23 mouse cellular contexts compared by ENCODE assay signal in genomic region chr1:116243856-116244255, GRCm38 (mm10).
DNase-seq lines count a peak whose midpoint lies in the region; ATAC-seq and TF ChIP-seq lines count a peak whose summit lies in the region.
"Had no signal": no experiment of that assay in that cellular context is flagged by ENCODE, and none has a peak within 500 bp of the region (broad histone marks: within the 10 kb centered on the region; RNA-seq: fewer than 3 reads in every experiment).

No protein-coding gene starts in this region.

- H3K9me3 ChIP-seq in embryonic facial prominence, embryonic 14.5 days (ENCODE audit: control insufficient read depth, low read length): no peaks in the 10 kb centered on the region
- no peaks in the 10 kb centered on the region for H3K9me3 ChIP-seq in embryonic facial prominence, embryonic 10.5 days
- H3K9me3 ChIP-seq in kidney, postnatal 0 days (replicated peaks; ENCODE audit: low read length): no peaks in the 10 kb centered on the region
- H3K9me3 ChIP-seq: forebrain, embryonic 15.5 days; heart, embryonic 12.5 days; midbrain, embryonic 15.5 days; neural tube, embryonic 13.5 days had no signal

- no peak overlapping the region for H3K4me3 ChIP-seq in embryonic facial prominence, embryonic 14.5 days (ENCODE audit: low read depth, low read length)
- no peak overlapping the region for H3K4me3 ChIP-seq in embryonic facial prominence, embryonic 10.5 days
- H3K4me3 ChIP-seq in kidney, postnatal 0 days (replicated peaks; ENCODE audit: low read depth, low read length): no peak overlapping the region
- H3K4me3 ChIP-seq in thymus, adult 2 months (ENCODE audit: control insufficient read depth, insufficient read depth, low read length): no peak overlapping the region
- H3K4me3 ChIP-seq: forebrain, embryonic 15.5 days; heart, embryonic 12.5 days; midbrain, embryonic 15.5 days; neural tube, embryonic 13.5 days had no signal

- H3K36me3 ChIP-seq in embryonic facial prominence, embryonic 14.5 days (ENCODE audit: control insufficient read depth, insufficient read depth, low read length): no peaks in the 10 kb centered on the region
- H3K36me3 ChIP-seq in embryonic facial prominence, embryonic 10.5 days (replicated peaks): no peaks in the 10 kb centered on the region
- H3K36me3 ChIP-seq in kidney, postnatal 0 days (ENCODE audit: insufficient read depth, low read length): no peaks in the 10 kb centered on the region
- H3K36me3 ChIP-seq in thymus, adult 2 months (ENCODE audit: control insufficient read depth, insufficient read depth, low read length): no peaks in the 10 kb centered on the region
- H3K36me3 ChIP-seq: forebrain, embryonic 15.5 days; heart, embryonic 12.5 days; midbrain, embryonic 15.5 days; neural tube, embryonic 13.5 days had no signal

- 0 out of 2 replicates have a peak, but pooled peaks have one; percentile 41 for ATAC-seq in embryonic facial prominence, embryonic 14.5 days (ENCODE audit: low read depth)
- no peak for ATAC-seq in kidney, postnatal 0 days (replicated peaks; ENCODE audit: low FRiP score, low read depth)
- ATAC-seq: forebrain, embryonic 15.5 days; intestine, postnatal 0 days; lung, postnatal 0 days; midbrain, embryonic 15.5 days had no signal

- no peak overlapping the region for H3K9ac ChIP-seq in embryonic facial prominence, embryonic 14.5 days (ENCODE audit: low read depth, low read length)
- no peak overlapping the region for H3K9ac ChIP-seq in kidney, postnatal 0 days (ENCODE audit: low read depth, low read length)
- H3K9ac ChIP-seq: forebrain, embryonic 15.5 days; heart, embryonic 12.5 days; midbrain, embryonic 15.5 days; neural tube, embryonic 13.5 days had no signal

- peak; percentile 36 for DNase-seq in embryonic facial prominence, embryonic 14.5 days (ENCODE audit: low spot score)
- no peak for DNase-seq in embryonic facial prominence, embryonic 10.5 days (ENCODE audit: low spot score)
- DNase-seq in kidney, postnatal 0 days (ENCODE audit: low spot score): peak; percentile 4
- DNase-seq in kidney, postnatal 4 days: no peak
- peak; percentile 10 to 20 for DNase-seq in right cerebral cortex, adult 2 months (ENCODE audit: low spot score in 2 of 2)
- no peak for DNase-seq in right cerebral cortex, postnatal 25 days
- no peak for DNase-seq in thymus, adult 2 months
- DNase-seq: adrenal gland, postnatal 14 days; cerebellum, adult 8-10 months; cerebellum, postnatal 36 days; heart, adult 11 months; heart, postnatal 14 days; kidney, postnatal 36 days; layer of hippocampus, adult 9-11 months; retina, postnatal 1 day; thymus, postnatal 36 days had no signal

- no peaks in the 10 kb centered on the region for H3K27me3 ChIP-seq in embryonic facial prominence, embryonic 14.5 days (replicated peaks; ENCODE audit: control insufficient read depth, insufficient read depth, low read length)
- H3K27me3 ChIP-seq in embryonic facial prominence, embryonic 10.5 days (replicated peaks; ENCODE audit: low read depth, poor library complexity, severe bottlenecking): no peaks in the 10 kb centered on the region
- no peaks in the 10 kb centered on the region for H3K27me3 ChIP-seq in kidney, postnatal 0 days (ENCODE audit: insufficient read depth, low read length)
- no peaks in the 10 kb centered on the region for H3K27me3 ChIP-seq in thymus, adult 2 months (ENCODE audit: control insufficient read depth, insufficient read depth, low read length)
- H3K27me3 ChIP-seq: forebrain, embryonic 15.5 days; heart, embryonic 12.5 days; midbrain, embryonic 15.5 days; neural tube, embryonic 13.5 days had no signal

- no peak overlapping the region for H3K27ac ChIP-seq in embryonic facial prominence, embryonic 14.5 days (replicated peaks; ENCODE audit: low read depth, low read length)
- H3K27ac ChIP-seq in embryonic facial prominence, embryonic 10.5 days (replicated peaks): no peak overlapping the region
- H3K27ac ChIP-seq in kidney, postnatal 0 days: no peak overlapping the region
- H3K27ac ChIP-seq in thymus, adult 2 months (ENCODE audit: control insufficient read depth, insufficient read depth, low read length): no peak overlapping the region
- H3K27ac ChIP-seq: forebrain, embryonic 15.5 days; macrophage; midbrain, embryonic 15.5 days; neural tube, embryonic 13.5 days had no signal

- TF ChIP-seq CTCF in kidney, postnatal 0 days (IDR thresholded peaks at IDR 0.05; ENCODE audit: low read depth): no peak
- TF ChIP-seq CTCF in thymus, adult 2 months (IDR thresholded peaks at IDR 0.05; ENCODE audit: borderline replicate concordance, control insufficient read depth, extremely low read depth, insufficient read depth, low read length, poor library complexity): no peak

- H3K4me1 ChIP-seq in embryonic facial prominence, embryonic 14.5 days (ENCODE audit: control insufficient read depth, insufficient read depth, low read length): no peaks in the 10 kb centered on the region
- H3K4me1 ChIP-seq in embryonic facial prominence, embryonic 10.5 days: no peaks in the 10 kb centered on the region
- H3K4me1 ChIP-seq in kidney, postnatal 0 days (replicated peaks; ENCODE audit: insufficient read depth, low read length): no peaks in the 10 kb centered on the region
- H3K4me1 ChIP-seq in thymus, adult 2 months (replicated peaks; ENCODE audit: control insufficient read depth, insufficient read depth, low read length): no peaks in the 10 kb centered on the region
- H3K4me1 ChIP-seq: forebrain, embryonic 15.5 days; heart, embryonic 12.5 days; midbrain, embryonic 15.5 days had no signal

- WGBS in embryonic facial prominence, embryonic 14.5 days: 73% methylated on average over 2 of the region's 2 CpGs
- 88% methylated on average over 2 of the region's 2 CpGs for WGBS in embryonic facial prominence, embryonic 10.5 days
- 56% methylated on average over 2 of the region's 2 CpGs for WGBS in kidney, postnatal 0 days
- 91% methylated on average over 2 of the region's 2 CpGs for WGBS in thymus, adult 2 months

- no peak overlapping the region for H3K4me2 ChIP-seq in embryonic facial prominence, embryonic 14.5 days (ENCODE audit: low read depth, low read length)
- no peak overlapping the region for H3K4me2 ChIP-seq in kidney, postnatal 0 days (ENCODE audit: low read length)
- H3K4me2 ChIP-seq: forebrain, embryonic 15.5 days; heart, embryonic 12.5 days; midbrain, embryonic 15.5 days; neural tube, embryonic 13.5 days had no signal

- TF ChIP-seq POLR2A in thymus, adult 2 months (IDR thresholded peaks at IDR 0.05; ENCODE audit: control insufficient read depth, extremely low read depth, insufficient read depth, low read length, poor library complexity): no peak

Comparison
In these comparisons a context has a peak if more than half of its experiments do, and no peak if none do; other contexts are left out.
1. DNase-seq: peak in embryonic facial prominence, embryonic 14.5 days (single experiment), kidney, postnatal 0 days (single experiment) and right cerebral cortex, adult 2 months (2 of 2); none in embryonic facial prominence, embryonic 10.5 days (single experiment), kidney, postnatal 4 days (0 of 2), right cerebral cortex, postnatal 25 days (single experiment) and thymus, adult 2 months (single experiment).